Mouse (Mus musculus) cerebellum, adult 18-20 months (tissue): Measurements from ENCODE around the gene Ambra1.

ENCODE experiments used
- DNase-seq, 2 experiments: peaks; one replicate each; pipeline ENCODE4 v3.0.0; 2021

Ambra1 gene

DNA sequence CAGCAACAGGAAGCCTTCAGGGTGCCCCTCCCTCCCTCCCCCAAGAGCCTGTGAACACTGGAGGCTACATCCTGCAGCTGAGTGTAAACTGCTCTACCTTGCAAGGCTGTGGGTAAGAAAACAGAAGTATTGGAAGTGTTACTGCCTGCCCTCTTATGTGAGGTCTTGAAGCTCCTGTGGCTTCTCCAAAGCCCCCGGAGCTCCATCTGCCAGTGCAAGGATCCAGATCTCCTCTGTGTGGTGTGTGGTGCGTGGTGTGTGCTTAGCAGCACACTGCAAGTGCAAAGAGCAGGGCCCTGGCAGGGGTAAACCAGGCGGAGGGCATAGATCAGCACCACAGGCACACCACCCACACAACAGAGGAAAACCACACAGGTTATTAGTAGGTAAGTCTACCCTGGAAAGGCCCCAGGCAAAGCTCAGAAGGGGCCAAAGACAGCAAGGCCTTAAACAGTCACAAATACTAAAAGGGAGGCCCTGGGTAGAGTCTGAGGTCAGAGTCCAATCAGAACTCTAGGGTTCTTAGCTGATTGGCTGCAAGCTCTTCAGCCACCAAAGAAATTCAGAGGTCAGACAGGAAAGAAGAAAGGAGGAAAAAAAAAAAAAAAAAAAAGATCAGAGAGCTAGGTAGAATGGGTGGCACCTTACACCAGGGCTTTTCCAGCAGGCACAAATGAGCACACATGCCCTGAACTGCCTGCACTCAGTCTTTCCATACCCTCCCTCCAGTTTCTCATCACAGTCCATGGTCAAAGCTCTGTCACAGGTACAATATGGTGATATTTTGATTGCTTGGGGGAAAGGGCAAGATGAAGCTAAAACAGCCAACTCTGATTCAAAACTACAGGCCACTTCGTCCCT is 232.2 kb downstream of the Ambra1 start:
- peak in 1 of 2 experiments; percentile 41 for DNase-seq

DNA sequence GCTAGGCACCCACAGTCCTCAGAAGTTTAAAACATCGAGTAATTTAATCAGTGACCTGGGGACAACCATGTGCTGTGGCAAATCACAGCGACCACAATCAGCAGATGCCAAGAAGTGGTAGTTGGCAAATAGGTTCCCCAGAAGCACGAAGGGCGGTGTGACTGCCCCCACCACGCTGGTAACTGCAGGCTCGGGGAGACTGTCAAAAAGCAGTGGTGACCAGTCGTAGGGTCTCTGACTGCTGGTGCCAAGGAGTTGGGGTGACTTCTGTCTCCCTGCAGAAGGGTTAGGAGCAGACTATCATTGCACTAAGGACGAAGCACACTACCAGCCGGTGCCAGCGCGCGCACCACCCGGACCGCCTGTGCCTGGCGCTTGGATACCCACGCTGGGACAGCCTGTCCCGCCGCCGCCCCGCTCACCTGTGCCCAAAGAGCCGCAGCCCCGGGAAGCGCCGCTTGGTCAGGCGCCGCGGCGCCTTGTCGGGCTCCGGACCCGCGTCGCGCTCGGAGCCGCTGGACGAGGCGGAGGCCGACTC is 233.0 kb downstream of the Ambra1 start:
- DNase-seq, result peak; percentile 51 to 72

GRCm38 (mm10) chr2:91963443-91963932 is 233.6 kb downstream of the Ambra1 start:
- DNase-seq, result peak; percentile 94 to 98

- no peak for DNase-seq
Observed at GRCm38 (mm10) chr2:91964610-91965204, 234.8 kb downstream of the Ambra1 start.

GRCm38 (mm10) chr2:91965417-91965816 is 235.5 kb downstream of the Ambra1 start:
- peak in 1 of 2 experiments; percentile 25 for DNase-seq

GRCm38 (mm10) chr2:91966367-91966766 is 236.4 kb downstream of the Ambra1 start:
- DNase-seq, result no peak

GRCm38 (mm10) chr2:91967962-91968361 is 238.0 kb downstream of the Ambra1 start:
- DNase-seq, result peak in 1 of 2 experiments; percentile 29
